Mouse (Mus musculus) embryonic fibroblast, embryonic 13.5 days (primary cell): Measurements from ENCODE around the gene Zfp366.

Experiments
- CTCF ChIP-seq: IDR thresholded peaks from 2 replicates; pipeline ENCODE4 v1.5.1; 2011; ENCODE audit warnings: mild to moderate bottlenecking, control low read depth, low read length, moderate library complexity, borderline replicate concordance; ENCODE audit not compliant: insufficient read depth
- POLR2A ChIP-seq: IDR thresholded peaks from 2 replicates; pipeline ENCODE4 v1.6.1; 2011; ENCODE audit warnings: low read depth, mild to moderate bottlenecking, control low read depth, low read length, moderate library complexity

- no peak for TF ChIP-seq POLR2A
- TF ChIP-seq CTCF, result no peak
Observed at GRCm38 (mm10) chr13:99299921-99300320, 115.3 kb downstream of the Zfp366 start.
